Mouse (Mus musculus) B cell, adult 2 months (primary cell): ENCODE measurements around the gene St3gal5.
"Not testable (repeated sequence)": the region's sequence is repeated elsewhere in the genome, so short reads cannot be mapped to it uniquely, and the experiment has no call there.

ENCODE experiments used
- DNase-seq, 2 experiments: peaks; one replicate each; pipeline ENCODE4 v3.0.0; 2022

St3gal5 gene

GRCm38 (mm10) chr6:72097181-72097995 lies at the start of gene St3gal5:
Gene St3gal5 (plus strand): TSS chr6:72097592.
- DNase-seq, result peak; percentile 91 to 92

GRCm38 (mm10) chr6:72048643-72049042 lies 48.7 kb upstream of the St3gal5 start:
- DNase-seq, result no peak

- DNase-seq, result no peak
Observed at GRCm38 (mm10) chr6:72049941-72050340, 47.5 kb upstream of the St3gal5 start.

GRCm38 (mm10) chr6:72050827-72051226 lies 46.6 kb upstream of the St3gal5 start:
- DNase-seq, result no peak

- peak; percentile 23 to 35 for DNase-seq
Observed at GRCm38 (mm10) chr6:72051247-72051646, 46.1 kb upstream of the St3gal5 start.

GRCm38 (mm10) chr6:72051757-72052156 lies 45.6 kb upstream of the St3gal5 start:
- DNase-seq, result peak in 1 of 2 experiments; percentile 17

GRCm38 (mm10) chr6:72056548-72056947 lies 40.8 kb upstream of the St3gal5 start:
- no peak for DNase-seq

GRCm38 (mm10) chr6:72058398-72058889 lies 38.9 kb upstream of the St3gal5 start:
- no peak for DNase-seq

- DNase-seq, result not testable (repeated sequence)
Observed at GRCm38 (mm10) chr6:72060677-72061076, 36.7 kb upstream of the St3gal5 start.

- no peak for DNase-seq
Observed at GRCm38 (mm10) chr6:72063718-72064117, 33.7 kb upstream of the St3gal5 start.

- DNase-seq, result no peak
Observed at GRCm38 (mm10) chr6:72065988-72066387, 31.4 kb upstream of the St3gal5 start.

GRCm38 (mm10) chr6:72068436-72068835 lies 29.0 kb upstream of the St3gal5 start:
- no peak for DNase-seq

GRCm38 (mm10) chr6:72071281-72071870 lies 26.0 kb upstream of the St3gal5 start:
- no peak for DNase-seq

GRCm38 (mm10) chr6:72073781-72074180 lies 23.6 kb upstream of the St3gal5 start:
- DNase-seq, result no peak

GRCm38 (mm10) chr6:72076512-72076911 lies 20.9 kb upstream of the St3gal5 start:
- DNase-seq, result no peak

- DNase-seq, result no peak
Observed at GRCm38 (mm10) chr6:72078178-72078577, 19.2 kb upstream of the St3gal5 start.

- DNase-seq, result no peak
Observed at GRCm38 (mm10) chr6:72081318-72082024, 15.9 kb upstream of the St3gal5 start.

GRCm38 (mm10) chr6:72087402-72087801 lies 10.0 kb upstream of the St3gal5 start:
- DNase-seq, result no peak

GRCm38 (mm10) chr6:72089865-72090264 lies 7.5 kb upstream of the St3gal5 start:
- DNase-seq, result no peak

GRCm38 (mm10) chr6:72091007-72091406 lies 6.4 kb upstream of the St3gal5 start:
- DNase-seq, result peak in 1 of 2 experiments; percentile 8

- no peak for DNase-seq
Observed at GRCm38 (mm10) chr6:72093121-72093520, 4.3 kb upstream of the St3gal5 start.

GRCm38 (mm10) chr6:72096217-72096616 lies 1.2 kb upstream of the St3gal5 start:
- DNase-seq, result peak; percentile 24 to 32

GRCm38 (mm10) chr6:72096669-72097068 lies 723 bp upstream of the St3gal5 start:
- DNase-seq, result peak in 1 of 2 experiments; percentile 29
